Mouse (Mus musculus): ENCODE results near the gene Mpv17l. TPM values are rescaled to one million over a fixed set of nuclear protein-coding genes. Genes with fewer than 3 reads are reported as not detected.
"Not testable (repeated sequence)": the region's sequence is repeated elsewhere in the genome, so short reads cannot be mapped to it uniquely, and the experiment has no call there.

Mpv17l gene
- polyA plus RNA-seq, 1 experiment from 2014 or later: 3.4 TPM

GRCm38 (mm10) chr16:13944178-13944577, 41.2 kb downstream of the Mpv17l start:
- H3K9me3 ChIP-seq: no peaks in the 10 kb centered on the region
- no peak overlapping the region for H3K27ac ChIP-seq (replicated peaks)
- H3K4me1 ChIP-seq: peaks cover 16% of the 10 kb centered on the region
- H3K36me3 ChIP-seq (replicated peaks): no peaks in the 10 kb centered on the region
- no peak overlapping the region for H3K4me3 ChIP-seq
- 61% methylated on average over 4 of the region's 4 CpGs for WGBS
- no peak for DNase-seq (ENCODE audit: low spot score)
- peaks cover 22% of the 10 kb centered on the region for H3K27me3 ChIP-seq (replicated peaks; ENCODE audit: low read depth, poor library complexity, severe bottlenecking)

DNA sequence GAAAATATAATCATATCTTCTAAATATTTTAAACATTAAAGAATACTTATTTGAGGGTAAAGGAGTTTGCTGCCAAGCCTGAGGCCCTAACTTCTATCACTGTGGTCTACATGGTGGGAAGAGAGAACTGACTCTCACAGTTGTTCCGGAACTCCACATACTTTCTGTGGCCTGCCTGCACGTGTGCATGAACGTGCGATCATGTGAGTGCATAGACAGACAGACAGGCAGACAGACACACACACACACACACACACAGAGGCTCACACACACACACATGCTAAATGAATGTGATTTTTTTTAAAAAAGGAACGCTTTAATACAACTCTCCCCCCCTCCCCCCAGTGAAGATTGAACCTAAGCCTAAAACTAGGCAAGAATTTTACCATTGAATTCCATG, 41.8 kb downstream of the Mpv17l start:
- no peak overlapping the region for H3K27ac ChIP-seq (replicated peaks)
- no peak overlapping the region for H3K4me3 ChIP-seq
- H3K9me3 ChIP-seq: no peaks in the 10 kb centered on the region
- 83% methylated on average over 5 of the region's 5 CpGs for WGBS
- DNase-seq (ENCODE audit: low spot score): no peak
- no peaks in the 10 kb centered on the region for H3K36me3 ChIP-seq (replicated peaks)
- peaks cover 16% of the 10 kb centered on the region for H3K4me1 ChIP-seq
- peaks cover 22% of the 10 kb centered on the region for H3K27me3 ChIP-seq (replicated peaks; ENCODE audit: low read depth, poor library complexity, severe bottlenecking)

GRCm38 (mm10) chr16:13945153-13945552, 42.2 kb downstream of the Mpv17l start:
- no peak for DNase-seq (ENCODE audit: low spot score)
- Histone ChIP-seq H3K4me1 (peaks cover 15% of the 10 kb centered on the region), H3K4me3 (no peak overlapping the region), H3K9me3 (no peaks in the 10 kb centered on the region), H3K27me3 (replicated peaks; ENCODE audit: low read depth, poor library complexity, severe bottlenecking) (peaks cover 22% of the 10 kb centered on the region), H3K27ac (replicated peaks) (no peak overlapping the region), H3K36me3 (replicated peaks) (no peaks in the 10 kb centered on the region)
- WGBS: 67% methylated on average over 4 of the region's 4 CpGs

- Histone ChIP-seq H3K9me3 (no peaks in the 10 kb centered on the region), H3K27ac (replicated peaks) (no peak overlapping the region), H3K4me3 (no peak overlapping the region), H3K4me1 (peaks cover 3% of the 10 kb centered on the region), H3K36me3 (replicated peaks) (no peaks in the 10 kb centered on the region), H3K27me3 (replicated peaks; ENCODE audit: low read depth, poor library complexity, severe bottlenecking) (peaks cover 14% of the 10 kb centered on the region)
- no peak for DNase-seq (ENCODE audit: low spot score)
- WGBS: 98% methylated on average over 1 of the region's 1 CpGs
These were observed 43.3 kb downstream of the Mpv17l start for GRCm38 (mm10) chr16:13946306-13946705.

DNA sequence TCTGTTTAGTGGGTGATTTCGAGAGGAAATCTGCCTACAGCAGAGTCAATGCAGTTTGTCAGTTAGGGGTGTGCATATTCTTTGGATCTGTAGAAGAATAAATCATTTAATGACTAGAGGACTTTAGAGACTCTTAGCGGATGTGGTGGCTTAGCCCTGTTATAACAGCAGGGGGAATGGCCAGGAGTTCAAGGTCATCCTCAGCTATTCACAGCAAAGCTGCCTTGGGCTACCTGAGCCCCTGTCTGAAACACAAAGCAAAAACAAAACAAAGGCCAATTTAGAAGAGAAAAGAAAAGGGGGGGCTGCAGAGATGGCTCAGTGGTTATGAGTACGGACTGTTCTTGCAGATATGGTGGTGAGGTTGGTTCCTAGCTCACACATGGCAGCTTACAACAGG, 48.3 kb downstream of the Mpv17l start:
- no peak for DNase-seq (ENCODE audit: low spot score)
- Histone ChIP-seq H3K9me3 (no peaks in the 10 kb centered on the region), H3K27ac (replicated peaks) (no peak overlapping the region), H3K27me3 (replicated peaks; ENCODE audit: low read depth, poor library complexity, severe bottlenecking) (no peaks in the 10 kb centered on the region), H3K4me1 (no peaks in the 10 kb centered on the region), H3K4me3 (no peak overlapping the region), H3K36me3 (replicated peaks) (no peaks in the 10 kb centered on the region)
- 69% methylated on average over 3 of the region's 3 CpGs for WGBS

DNA sequence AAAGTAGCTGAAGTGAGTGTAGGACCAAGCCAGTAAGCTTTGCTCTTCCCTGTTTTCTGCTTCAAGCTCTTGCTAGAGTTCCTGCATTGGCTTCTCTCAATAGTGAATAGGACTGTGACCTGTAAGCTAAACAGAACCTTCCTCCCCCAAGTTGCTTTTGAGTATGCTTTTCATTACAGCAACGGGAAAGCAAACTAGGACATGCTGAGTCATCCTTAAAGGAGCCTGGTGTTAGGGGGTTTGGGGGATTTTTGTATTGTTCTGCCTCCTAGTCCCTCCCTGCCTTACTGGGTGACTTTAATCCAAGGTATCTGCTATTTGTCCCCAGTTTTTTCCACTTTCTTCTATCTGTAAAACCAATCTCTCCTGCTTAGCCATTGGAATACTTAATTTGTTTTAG, 59.1 kb downstream of the Mpv17l start:
- no peaks in the 10 kb centered on the region for H3K36me3 ChIP-seq (replicated peaks)
- no peak for DNase-seq (ENCODE audit: low spot score)
- H3K4me3 ChIP-seq: no peak overlapping the region
- H3K4me1 ChIP-seq: no peaks in the 10 kb centered on the region
- no peaks in the 10 kb centered on the region for H3K27me3 ChIP-seq (replicated peaks; ENCODE audit: low read depth, poor library complexity, severe bottlenecking)
- no peaks in the 10 kb centered on the region for H3K9me3 ChIP-seq
- H3K27ac ChIP-seq (replicated peaks): no peak overlapping the region
- 31% methylated on average over 1 of the region's 1 CpGs for WGBS

DNA sequence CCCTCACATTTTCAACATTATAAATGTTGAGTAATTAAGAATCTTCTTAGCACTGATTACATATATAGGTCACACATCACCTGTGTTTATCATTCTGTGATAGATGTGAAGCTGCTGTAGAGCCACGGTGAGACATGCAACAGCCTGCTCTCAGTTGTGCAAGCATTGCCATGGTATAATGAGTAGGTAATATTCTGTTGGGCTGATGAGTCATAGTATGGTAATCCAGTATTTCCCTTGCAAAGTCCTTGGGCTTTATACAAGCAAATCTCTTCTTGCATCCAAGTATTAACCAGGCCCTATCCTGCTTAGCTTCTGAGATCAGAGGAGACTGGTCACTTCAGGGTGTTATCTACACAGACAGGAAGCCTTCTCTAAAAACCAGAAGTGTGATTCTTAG, 66.1 kb downstream of the Mpv17l start:
- no peak overlapping the region for H3K4me3 ChIP-seq
- no peaks in the 10 kb centered on the region for H3K36me3 ChIP-seq (replicated peaks)
- DNase-seq (ENCODE audit: low spot score): no peak
- H3K27me3 ChIP-seq (replicated peaks; ENCODE audit: low read depth, poor library complexity, severe bottlenecking): no peaks in the 10 kb centered on the region
- H3K27ac ChIP-seq (replicated peaks): no peak overlapping the region
- 86% methylated on average over 1 of the region's 1 CpGs for WGBS
- H3K9me3 ChIP-seq: no peaks in the 10 kb centered on the region
- no peaks in the 10 kb centered on the region for H3K4me1 ChIP-seq

GRCm38 (mm10) chr16:13972051-13972450, 69.1 kb downstream of the Mpv17l start:
- Histone ChIP-seq H3K27me3 (replicated peaks; ENCODE audit: low read depth, poor library complexity, severe bottlenecking) (no peaks in the 10 kb centered on the region), H3K27ac (replicated peaks) (no peak overlapping the region), H3K4me1 (no peaks in the 10 kb centered on the region), H3K36me3 (replicated peaks) (no peaks in the 10 kb centered on the region), H3K9me3 (no peaks in the 10 kb centered on the region), H3K4me3 (no peak overlapping the region)
- 87% methylated on average over 8 of the region's 8 CpGs for WGBS
- DNase-seq (ENCODE audit: low spot score): no peak

DNA sequence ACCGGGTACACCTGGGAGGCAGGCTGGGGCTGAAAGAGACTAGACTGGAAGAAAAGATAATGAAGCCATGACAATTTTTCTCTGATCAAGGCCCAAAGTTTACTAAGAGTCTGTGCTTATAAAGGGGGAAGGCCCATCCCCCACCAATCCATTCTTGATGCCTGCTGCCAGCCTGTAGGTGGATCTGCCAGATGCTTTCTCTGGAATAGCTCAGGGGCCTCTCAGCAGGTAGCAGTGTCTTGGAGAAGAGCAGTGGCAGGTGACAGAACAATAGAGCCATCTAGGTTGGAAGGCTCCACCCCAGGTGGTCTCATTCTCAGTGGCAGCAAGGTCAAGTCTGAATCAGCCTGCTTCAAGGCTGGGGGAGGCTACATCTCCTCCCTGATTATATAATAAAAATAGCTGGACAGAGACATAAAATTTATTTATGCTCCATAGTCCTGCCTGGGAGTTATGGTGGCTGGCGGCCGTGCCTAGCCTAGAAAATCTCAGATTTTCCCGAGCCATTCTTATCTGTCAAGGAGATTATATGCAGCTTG, 73.5 kb downstream of the Mpv17l start:
- not testable (repeated sequence) for H3K4me1 ChIP-seq; H3K27ac ChIP-seq (replicated peaks); H3K27me3 ChIP-seq (replicated peaks; ENCODE audit: low read depth, poor library complexity, severe bottlenecking); DNase-seq (ENCODE audit: low spot score); H3K4me3 ChIP-seq; H3K9me3 ChIP-seq; H3K36me3 ChIP-seq (replicated peaks)
- 78% methylated on average over 4 of the region's 4 CpGs for WGBS

DNA sequence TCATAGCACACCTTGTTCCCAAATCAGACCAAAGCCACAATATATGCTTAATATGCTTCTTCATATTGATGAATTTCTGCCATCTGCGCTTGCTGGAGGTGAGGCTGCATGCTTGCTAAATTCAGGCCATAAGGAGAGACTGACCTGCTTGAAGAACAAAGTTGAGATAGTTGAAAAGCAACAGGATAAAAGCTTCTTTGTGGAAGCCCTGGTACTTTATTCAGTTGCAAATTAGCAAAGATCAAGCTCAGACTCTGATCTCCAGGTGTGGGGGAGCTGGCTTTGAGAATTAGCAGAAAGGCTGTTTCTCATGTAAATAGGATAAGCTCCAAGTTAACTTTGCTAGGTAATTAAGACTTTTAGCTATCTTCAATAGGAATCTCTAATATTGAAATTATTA, 74.1 kb downstream of the Mpv17l start:
- H3K4me3 ChIP-seq; H3K9me3 ChIP-seq; H3K27ac ChIP-seq (replicated peaks); DNase-seq (ENCODE audit: low spot score); H3K36me3 ChIP-seq (replicated peaks); H3K27me3 ChIP-seq (replicated peaks; ENCODE audit: low read depth, poor library complexity, severe bottlenecking); H3K4me1 ChIP-seq: not testable (repeated sequence)
- 49% methylated on average over 1 of the region's 1 CpGs for WGBS

DNA sequence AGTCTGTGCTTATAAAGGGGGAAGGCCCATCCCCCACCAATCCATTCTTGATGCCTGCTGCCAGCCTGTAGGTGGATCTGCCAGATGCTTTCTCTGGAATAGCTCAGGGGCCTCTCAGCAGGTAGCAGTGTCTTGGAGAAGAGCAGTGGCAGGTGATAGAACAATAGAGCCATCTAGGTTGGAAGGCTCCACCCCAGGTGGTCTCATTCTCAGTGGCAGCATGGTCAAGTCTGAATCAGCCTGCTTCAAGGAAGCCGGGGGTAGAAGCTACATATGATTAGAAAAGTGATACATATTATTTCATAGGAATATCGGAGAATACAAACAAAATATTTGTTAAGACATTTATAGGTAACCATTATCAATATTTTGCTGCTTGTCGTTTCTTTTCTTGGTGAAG, 78.8 kb downstream of the Mpv17l start:
- H3K9me3 ChIP-seq; H3K4me1 ChIP-seq; H3K4me3 ChIP-seq; H3K36me3 ChIP-seq (replicated peaks); H3K27ac ChIP-seq (replicated peaks); DNase-seq (ENCODE audit: low spot score); H3K27me3 ChIP-seq (replicated peaks; ENCODE audit: low read depth, poor library complexity, severe bottlenecking): not testable (repeated sequence)
- 72% methylated on average over 3 of the region's 3 CpGs for WGBS

DNA sequence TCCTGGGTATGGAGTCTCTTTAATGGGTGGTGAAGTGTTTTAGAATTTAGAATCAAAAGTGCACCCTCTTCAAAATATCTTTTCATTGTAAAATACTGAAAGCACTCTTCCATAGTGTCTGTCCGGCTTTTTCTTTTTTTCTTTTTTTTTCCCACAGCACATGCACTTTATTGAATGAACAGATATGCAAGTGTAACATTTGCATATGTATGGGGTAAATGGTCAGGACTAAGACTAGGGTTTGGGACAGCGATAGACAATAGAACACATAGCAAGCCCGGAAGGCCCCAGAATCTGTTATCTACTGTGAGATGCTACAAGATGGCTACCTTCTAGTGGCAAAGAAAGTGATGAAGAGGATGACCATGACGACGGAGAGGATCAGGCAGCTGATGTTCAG, 80.2 kb downstream of the Mpv17l start:
- Histone ChIP-seq H3K9me3 (no peaks in the 10 kb centered on the region), H3K4me1 (peaks cover 17% of the 10 kb centered on the region), H3K27ac (replicated peaks) (no peak overlapping the region), H3K36me3 (replicated peaks) (no peaks in the 10 kb centered on the region), H3K27me3 (replicated peaks; ENCODE audit: low read depth, poor library complexity, severe bottlenecking) (no peaks in the 10 kb centered on the region; the same call in none of the 2 replicates), H3K4me3 (no peak overlapping the region)
- WGBS: 87% methylated on average over 5 of the region's 5 CpGs
- DNase-seq (ENCODE audit: low spot score): no peak

DNA sequence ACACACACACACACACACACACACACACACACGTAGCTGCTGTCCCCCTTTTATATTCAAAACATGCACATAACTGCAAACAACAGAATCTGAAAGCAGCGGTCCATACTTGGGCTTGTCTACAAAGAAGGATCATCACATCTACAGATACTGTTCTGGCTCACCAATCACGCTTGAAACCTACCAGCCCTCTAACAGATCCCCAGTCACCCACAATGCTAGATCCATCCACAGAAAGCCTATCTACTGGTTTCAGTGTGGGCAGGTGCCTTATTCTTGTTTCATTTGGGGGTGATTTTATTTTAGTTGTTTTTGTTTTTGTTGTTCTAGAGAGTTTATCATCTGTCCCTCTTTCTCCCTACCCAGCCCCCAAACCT, 83.2 kb downstream of the Mpv17l start:
- Histone ChIP-seq H3K36me3 (replicated peaks) (no peaks in the 10 kb centered on the region), H3K4me3 (peak overlapping the region; percentile 70), H3K4me1 (peaks cover 17% of the 10 kb centered on the region), H3K27ac (replicated peaks) (peak overlapping the region; percentile 84; the same call in 1 of the 2 replicates), H3K9me3 (no peaks in the 10 kb centered on the region), H3K27me3 (replicated peaks; ENCODE audit: low read depth, poor library complexity, severe bottlenecking) (no peaks in the 10 kb centered on the region; the same call in none of the 2 replicates)
- 66% methylated on average over 3 of the region's 3 CpGs for WGBS
- DNase-seq (ENCODE audit: low spot score): no peak
